Mouse (Mus musculus) T-helper 2 cell (primary cell): Measurements from ENCODE around the gene Olfr617.
"Not testable (repeated sequence)": the region's sequence is repeated elsewhere in the genome, so short reads cannot be mapped to it uniquely, and the experiment has no call there.

Experiments used
- in situ Hi-C: fragments of 300-600 bp; cut with MboI, MseI; formaldehyde crosslinking; loops from one replicate; pipeline ENCODE4 v1.15.1; 2025; ENCODE audit warnings: high pct_unique_total_duplicates

Gene Olfr617

GRCm38 (mm10) chr7:103572761-103573160, at the start of gene Olfr617:
Gene Olfr617 (plus strand): TSS chr7:103573061.
- in situ Hi-C loops = no loop called here

GRCm38 (mm10) chr7:103542617-103543016, 30.2 kb upstream of the Olfr617 start, which contains the start of gene Olfr612:
Gene Olfr612 (minus strand): TSS chr7:103542717.
- in situ Hi-C loops = not testable (repeated sequence)

GRCm38 (mm10) chr7:103547774-103548173, 25.1 kb upstream of the Olfr617 start, which contains the start of gene Olfr613:
Gene Olfr613 (plus strand): TSS chr7:103548074.
- in situ Hi-C loops = no loop called here

- in situ Hi-C loops = no loop called here
Observed at GRCm38 (mm10) chr7:103555779-103556178, 17.1 kb upstream of the Olfr617 start, which contains the start of gene Olfr615. Gene Olfr615 (plus strand): TSS chr7:103556079.

- in situ Hi-C loops = no loop called here
Observed at GRCm38 (mm10) chr7:103569043-103569442, 3.8 kb upstream of the Olfr617 start, which contains the start of gene Olfr616. Gene Olfr616 (minus strand): TSS chr7:103569143.

GRCm38 (mm10) chr7:103589803-103590202, 16.9 kb downstream of the Olfr617 start, which contains the start of gene Olfr618:
Gene Olfr618 (plus strand): TSS chr7:103590103.
- in situ Hi-C loops = no loop called here

GRCm38 (mm10) chr7:103600275-103600674, 27.4 kb downstream of the Olfr617 start, which contains the start of gene Olfr619:
Gene Olfr619 (plus strand): TSS chr7:103600575.
- in situ Hi-C loops = no loop called here

GRCm38 (mm10) chr7:103607425-103607824, 34.6 kb downstream of the Olfr617 start:
- in situ Hi-C loops = no loop called here

- in situ Hi-C loops = no loop called here
Observed at GRCm38 (mm10) chr7:103612434-103612833, 39.6 kb downstream of the Olfr617 start, which contains the start of gene Olfr620. Gene Olfr620 (minus strand): TSS chr7:103612534.
